Mouse (Mus musculus): ENCODE data around the gene Cdc6.

- no peak for TF ChIP-seq POLR2A (IDR thresholded peaks at IDR 0.05; ENCODE audit: insufficient read depth, low read depth, low read length)
- peak; percentile 78 for TF ChIP-seq CTCF (IDR thresholded peaks at IDR 0.05)
- peak; percentile 26; the same call in 1 of the 2 replicates for TF ChIP-seq EP300 (IDR thresholded peaks at IDR 0.05; ENCODE audit: insufficient read depth, low read depth, low read length)
Observed at GRCm38 (mm10) chr11:98858759-98859731, 48.6 kb upstream of the Cdc6 start.

Data from heart, adult 2 months (tissue).